Mouse (Mus musculus): Measurements from ENCODE around the gene Smpdl3a.

Gene Smpdl3a

DNA sequence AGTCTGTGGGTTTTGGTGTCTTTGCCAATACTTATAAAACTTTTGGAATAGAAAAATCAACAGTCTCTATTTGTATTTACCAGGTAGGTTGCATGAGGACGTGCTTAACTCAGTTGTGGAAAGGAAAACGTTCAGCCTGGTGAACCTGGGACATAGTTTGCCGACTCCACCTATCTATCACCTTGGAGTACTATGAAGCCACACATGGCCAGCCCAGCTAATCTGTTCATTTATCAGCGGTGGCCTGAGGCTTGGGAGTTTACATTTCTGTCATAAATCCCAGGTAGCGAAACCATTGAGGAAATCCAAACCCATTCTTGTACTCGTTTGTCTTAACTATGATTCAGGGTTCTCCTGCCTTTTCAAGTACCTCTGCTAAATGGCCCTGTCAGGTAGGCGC lies at the start of gene Smpdl3a:
Smpdl3a (plus strand) TSS at position 318 of the 400 bp plus-strand sequence.
- DNase-seq (ENCODE audit: low read depth, low spot score): no peak

DNA sequence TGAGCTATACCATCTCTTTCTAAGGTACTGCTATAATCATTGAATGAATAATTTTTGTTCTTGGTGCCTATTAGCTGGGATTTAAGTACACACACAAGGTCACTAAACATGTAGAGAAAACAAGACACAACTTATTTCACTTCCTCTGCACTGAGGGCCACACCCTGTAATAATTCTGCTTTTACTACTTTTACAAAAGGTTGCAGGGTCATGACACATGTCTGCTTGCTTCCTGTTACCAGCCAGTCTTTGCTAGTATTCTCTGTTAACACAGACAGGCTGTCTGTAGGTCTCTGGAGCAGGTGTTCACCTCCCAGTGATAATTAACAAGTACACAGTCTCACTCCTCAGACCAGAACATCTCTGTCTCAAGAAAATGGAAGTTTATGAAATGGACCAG lies 48.7 kb upstream of the Smpdl3a start:
- no peak for DNase-seq (ENCODE audit: low read depth, low spot score)

DNA sequence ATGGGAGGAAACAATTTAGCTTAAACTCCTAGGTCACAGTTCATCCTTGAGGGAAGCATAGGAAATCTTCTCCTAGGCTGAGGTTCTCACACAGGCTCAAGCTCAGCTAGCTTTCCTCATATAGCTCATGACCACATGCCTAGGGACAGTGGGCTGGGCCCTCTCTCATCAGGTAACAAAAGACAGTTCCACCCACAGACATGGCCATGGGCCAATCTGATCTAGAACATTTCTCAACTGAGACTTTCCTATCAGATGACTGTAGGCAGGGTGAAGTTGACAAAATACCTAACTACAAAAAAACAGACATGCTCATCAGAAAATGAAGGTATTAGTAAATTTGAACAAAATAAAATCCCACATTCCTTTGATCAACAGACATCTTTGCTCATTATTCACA lies 47.0 kb upstream of the Smpdl3a start:
- no peak for DNase-seq (ENCODE audit: low read depth, low spot score)

DNA sequence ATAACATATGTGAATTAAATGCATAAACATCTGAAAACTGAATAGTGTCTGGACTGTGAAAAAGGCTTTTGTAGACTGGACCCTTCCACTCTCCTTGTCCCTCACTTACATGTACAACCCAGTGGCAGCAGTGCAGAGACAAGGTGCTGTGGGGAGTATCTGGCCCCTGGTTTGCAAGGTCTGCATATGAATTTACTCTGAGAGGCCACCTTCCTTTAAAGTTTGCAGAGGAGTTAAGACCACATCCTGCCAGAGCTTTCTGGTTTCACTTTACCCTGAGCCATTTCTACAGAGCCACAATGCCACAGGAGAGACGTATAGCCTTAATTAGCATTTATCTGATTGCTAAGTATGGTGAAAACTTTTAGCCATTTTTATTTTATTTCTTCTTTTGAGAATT lies 40.8 kb upstream of the Smpdl3a start:
- DNase-seq (ENCODE audit: low read depth, low spot score): no peak

DNA sequence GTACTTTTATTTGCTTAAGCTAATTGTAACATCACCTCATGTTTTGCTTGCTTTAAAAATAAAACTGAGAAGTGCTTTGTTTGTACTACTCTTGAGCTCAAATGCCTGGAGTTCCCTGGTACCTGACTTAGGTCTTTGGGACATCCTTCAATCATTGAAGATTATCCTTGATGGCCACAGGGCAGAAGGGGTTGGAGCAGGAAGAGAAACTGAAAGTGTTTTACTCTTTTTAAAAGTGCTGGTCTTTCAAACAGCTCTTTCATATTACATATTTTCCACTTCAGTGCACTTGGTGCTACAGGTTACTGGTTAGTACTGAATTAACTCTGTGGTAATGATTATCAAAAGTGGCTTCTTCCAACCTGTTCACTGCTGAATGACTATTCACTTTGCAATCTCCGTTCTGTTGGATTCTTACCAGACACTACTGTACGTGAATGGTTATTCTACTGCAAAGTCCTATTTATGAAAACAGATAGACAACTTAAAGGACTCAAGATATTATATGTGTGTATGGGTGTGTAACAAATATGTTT lies 38.9 kb upstream of the Smpdl3a start:
- no peak for DNase-seq (ENCODE audit: low read depth, low spot score)

DNA sequence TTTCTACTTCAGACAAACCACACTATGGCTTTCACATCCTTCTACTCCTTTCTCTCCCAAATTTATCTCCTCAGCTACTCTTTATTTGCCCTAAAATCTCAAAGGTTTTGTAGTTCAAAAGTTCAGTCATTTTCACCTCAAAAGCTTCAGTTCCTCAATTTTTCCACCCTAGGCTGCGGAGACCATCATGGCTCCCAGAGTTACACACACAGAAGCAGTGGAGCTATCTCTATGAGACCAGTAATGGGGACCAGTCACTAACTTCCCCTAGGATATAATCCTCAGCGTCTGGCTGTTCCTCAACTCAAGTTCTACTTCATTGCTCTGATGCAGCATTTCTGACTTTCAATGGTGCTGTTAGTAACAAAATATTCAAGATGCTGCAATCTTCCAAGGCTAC lies 35.1 kb upstream of the Smpdl3a start:
- DNase-seq (ENCODE audit: low read depth, low spot score): no peak

DNA sequence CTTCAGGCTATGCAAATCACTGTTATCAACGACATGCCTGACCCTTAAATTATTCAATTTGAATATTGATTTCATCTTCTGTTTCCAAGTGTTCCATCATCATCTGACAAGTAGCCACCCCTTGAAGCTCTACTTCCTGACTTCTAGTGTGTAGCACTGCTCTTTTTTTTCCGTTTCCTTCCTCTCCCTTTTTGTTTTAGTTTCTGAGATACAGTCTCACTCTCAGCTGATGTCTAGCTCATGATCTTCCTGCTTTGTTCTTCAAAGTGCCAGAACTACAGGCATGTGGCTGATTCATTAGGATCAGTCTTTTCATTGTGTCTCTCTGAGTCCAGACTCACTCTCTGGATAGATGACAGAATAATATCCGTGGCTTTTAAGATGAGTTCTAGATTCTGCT lies 33.4 kb upstream of the Smpdl3a start:
- DNase-seq (ENCODE audit: low read depth, low spot score): no peak

- DNase-seq (ENCODE audit: low read depth, low spot score): no peak
These were observed 31.1 kb upstream of the Smpdl3a start for GRCm38 (mm10) chr10:57763044-57763443.

DNA sequence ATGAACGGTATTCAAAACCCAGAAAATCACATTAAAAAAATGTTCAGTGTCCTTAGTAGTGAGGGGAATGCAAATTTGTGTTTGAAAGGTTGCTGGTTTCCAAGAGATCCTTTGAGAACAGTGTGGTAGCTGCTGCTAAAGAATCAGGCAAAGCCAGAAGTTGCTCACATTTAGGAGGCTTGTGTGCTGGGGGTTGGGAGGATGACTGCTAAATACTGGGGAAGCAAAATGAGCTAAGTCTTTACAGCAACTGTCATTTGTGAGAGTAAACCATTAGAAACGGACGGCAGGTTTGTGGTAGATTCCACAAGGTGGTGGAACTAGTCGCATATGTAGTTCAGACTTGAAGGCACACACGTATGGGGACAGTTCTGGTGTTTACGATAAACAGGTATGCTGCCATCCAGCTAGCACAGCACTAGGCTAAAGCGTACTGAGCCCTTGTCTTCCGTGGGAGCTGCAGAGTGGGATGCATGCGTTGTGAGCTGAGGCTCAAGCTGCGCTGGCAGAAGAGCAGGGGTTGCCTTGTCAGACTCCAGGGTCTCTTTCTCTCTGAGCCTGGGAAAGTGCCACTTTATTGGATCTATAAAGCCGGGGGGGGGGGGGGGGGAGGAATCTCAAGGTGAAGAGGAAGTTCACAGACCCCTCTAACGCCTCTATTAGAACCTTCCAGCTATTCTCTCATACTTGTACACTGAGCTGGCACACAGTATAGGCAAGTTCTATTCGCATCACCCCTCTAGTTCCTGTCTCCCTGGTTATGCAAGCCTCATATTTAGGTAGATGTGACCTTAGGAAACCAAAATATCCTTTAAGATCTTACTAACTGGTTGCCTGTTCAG lies 10.6 kb upstream of the Smpdl3a start:
- no peak for DNase-seq (ENCODE audit: low read depth, low spot score)

- DNase-seq (ENCODE audit: low read depth, low spot score): peak; percentile 10
These were observed 9.8 kb upstream of the Smpdl3a start for GRCm38 (mm10) chr10:57784131-57784875.

DNA sequence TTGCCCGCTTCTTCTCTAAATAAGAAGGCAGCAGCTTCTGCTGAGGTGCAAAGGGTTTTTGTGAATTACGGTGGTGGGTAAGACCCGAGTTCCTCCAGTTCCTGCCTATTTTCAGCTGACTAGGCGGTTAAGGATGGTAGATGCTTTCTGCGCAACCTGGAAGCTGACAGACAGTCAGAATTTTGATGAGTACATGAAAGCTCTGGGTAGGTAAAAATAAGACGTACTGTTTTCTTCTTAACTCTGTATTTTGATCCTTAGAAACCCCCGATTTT lies 9.3 kb upstream of the Smpdl3a start, which contains the start of gene Fabp7:
Fabp7 (plus strand) TSS at position 6 of the 275 bp plus-strand sequence.
- no peak for DNase-seq (ENCODE audit: low read depth, low spot score)

- DNase-seq (ENCODE audit: low read depth, low spot score): no peak
These were observed 8.6 kb upstream of the Smpdl3a start for GRCm38 (mm10) chr10:57785552-57785951.

- DNase-seq (ENCODE audit: low read depth, low spot score): no peak
These were observed 1.2 kb upstream of the Smpdl3a start for GRCm38 (mm10) chr10:57792957-57793356.

DNA sequence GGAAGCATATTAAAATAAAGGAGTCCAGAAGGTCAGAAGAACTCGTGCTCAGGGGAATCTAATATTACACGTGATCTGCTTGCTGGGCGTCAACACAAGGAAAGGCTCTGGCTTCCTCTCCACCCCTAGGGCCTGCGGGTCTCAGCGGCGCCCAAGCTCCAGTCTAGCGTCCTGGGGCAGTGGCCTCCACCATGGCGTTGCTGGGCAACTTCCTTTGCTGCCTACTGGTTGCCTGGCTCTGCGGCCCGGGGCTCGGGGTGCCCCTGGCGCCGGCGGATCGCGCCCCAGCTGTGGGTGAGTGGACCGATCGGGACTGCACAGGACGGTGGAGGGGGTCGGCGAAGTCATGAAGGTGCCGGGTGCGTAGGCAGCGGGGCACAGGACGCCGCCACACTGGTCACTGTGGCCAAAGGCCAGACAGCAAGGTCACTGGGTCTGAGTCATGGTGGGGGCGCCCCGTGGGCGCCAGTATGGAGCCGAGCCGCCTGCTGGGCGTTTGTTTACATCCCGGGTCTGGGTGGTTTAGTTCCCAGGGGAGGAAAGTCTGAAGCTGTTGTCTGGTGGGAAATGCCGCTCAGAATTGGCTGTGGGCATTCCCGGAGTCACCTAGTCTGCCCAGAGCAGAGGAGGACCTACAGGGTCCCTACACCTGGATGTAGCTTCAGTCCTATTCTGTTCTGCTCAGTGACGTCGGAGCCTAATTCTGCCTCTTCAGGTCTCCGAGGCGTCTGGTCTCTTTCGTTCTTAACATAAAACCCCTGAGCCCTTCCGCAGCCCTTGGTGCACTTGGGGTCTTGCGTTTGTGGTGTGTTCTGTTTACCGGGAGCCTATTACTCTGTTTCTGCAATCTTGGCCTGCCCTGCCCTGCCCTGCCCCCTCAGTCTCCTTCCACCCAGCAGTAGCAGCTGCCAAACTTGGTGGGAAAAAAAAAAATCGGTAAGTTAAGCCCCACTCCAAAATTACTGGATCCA lies 641 bp downstream of the Smpdl3a start:
- DNase-seq (ENCODE audit: low read depth, low spot score): peak; percentile 34

DNA sequence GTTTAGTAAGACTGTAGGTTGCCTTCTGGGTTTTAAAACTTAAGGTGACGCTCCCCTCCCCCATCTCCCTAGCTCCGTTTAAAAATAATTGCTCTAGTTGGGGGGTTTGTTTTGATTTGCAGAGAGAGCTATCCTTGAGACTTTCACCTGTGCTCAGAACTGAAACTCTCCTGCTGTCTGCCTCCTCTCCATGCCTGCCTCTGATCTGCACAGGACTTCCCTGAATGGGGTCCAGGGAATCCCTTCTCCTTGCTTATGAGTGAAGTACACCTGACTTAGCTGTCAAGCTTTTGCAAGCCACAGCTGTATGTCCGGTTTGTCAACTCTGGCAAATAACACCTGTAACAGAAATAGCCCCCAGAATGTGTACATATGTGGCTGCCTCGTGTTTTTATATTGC lies 1.4 kb downstream of the Smpdl3a start:
- no peak for DNase-seq (ENCODE audit: low read depth, low spot score)

- DNase-seq (ENCODE audit: low read depth, low spot score): no peak
These were observed 1.9 kb downstream of the Smpdl3a start for GRCm38 (mm10) chr10:57796057-57796456.

- DNase-seq (ENCODE audit: low read depth, low spot score): no peak
These were observed 5.4 kb downstream of the Smpdl3a start for GRCm38 (mm10) chr10:57799486-57799885.

DNA sequence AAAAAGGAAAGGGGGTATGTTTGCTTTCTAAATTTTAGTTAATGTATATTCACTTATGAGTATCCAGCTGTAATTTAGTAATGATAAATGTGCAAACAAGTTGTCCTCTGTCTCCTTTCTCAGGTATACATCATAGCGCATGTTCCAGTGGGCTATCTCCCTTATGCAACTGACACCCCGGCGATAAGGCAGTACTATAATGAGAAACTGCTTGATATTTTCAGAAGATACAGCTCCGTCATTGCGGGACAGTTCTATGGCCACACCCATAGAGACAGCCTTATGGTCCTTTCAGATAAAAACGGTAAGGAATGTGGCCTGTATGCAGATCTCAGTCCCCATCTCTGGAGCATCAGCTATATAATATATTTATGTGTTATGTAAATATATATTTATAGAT lies 13.6 kb downstream of the Smpdl3a start:
- DNase-seq (ENCODE audit: low read depth, low spot score): no peak

DNA sequence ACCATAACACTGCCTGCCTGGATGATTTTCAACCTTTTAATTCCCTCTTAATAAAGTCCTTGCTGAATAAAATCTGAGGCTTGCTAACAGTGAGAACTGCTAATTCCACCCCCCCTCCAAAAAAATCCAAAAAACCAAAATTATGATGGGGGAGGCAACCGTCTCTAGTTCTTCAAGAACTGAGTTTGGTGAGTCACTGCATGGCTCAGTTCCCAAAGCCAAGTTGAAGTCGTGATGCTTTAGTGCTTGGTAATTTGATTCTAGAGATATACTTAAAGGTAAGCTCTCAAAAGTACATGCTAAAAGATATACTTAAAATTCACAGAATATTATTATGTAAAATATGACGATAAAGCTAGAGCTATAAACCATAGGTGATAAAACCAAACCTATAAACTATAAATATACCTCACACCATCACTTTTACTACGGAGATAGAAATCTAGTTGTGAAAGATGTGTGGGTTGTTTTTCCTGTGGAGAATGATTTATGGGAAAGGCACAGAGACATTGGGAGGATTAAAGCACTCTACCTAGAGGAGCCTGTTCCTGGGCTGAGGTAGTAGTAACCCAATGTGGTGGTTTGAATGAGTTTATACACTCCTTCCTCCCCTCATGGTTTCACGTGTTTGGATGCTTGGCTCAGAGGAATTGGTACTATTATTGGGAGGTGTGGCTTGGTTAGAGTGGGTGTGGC lies 18.2 kb downstream of the Smpdl3a start:
- no peak for DNase-seq (ENCODE audit: low read depth, low spot score)

DNA sequence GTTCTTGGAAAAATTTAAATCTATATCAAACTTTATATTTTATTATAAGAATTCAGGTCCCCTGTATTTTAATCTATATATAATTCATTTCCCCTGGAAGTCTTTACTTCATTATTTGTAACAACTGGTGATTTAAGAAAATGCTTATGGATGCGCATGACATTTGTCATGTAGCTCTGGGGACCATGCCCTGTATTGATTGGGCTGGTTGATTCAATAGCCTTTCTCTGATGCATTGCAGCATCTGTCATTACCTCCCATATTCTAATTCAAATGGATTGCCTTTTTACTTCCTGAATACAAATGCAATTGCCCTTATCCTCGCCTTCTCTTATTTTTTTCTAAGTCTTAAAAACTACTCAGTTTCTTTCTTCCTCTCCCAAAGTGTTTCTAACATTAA lies 20.2 kb downstream of the Smpdl3a start:
- no peak for DNase-seq (ENCODE audit: low read depth, low spot score)

- no peak for DNase-seq (ENCODE audit: low read depth, low spot score)
These were observed 21.7 kb downstream of the Smpdl3a start for GRCm38 (mm10) chr10:57815869-57816268.

Data from skeletal muscle tissue, adult 2 months (tissue).